Mouse (Mus musculus): ENCODE measurements around the gene Cfap36.

The Cfap36 gene

DNA sequence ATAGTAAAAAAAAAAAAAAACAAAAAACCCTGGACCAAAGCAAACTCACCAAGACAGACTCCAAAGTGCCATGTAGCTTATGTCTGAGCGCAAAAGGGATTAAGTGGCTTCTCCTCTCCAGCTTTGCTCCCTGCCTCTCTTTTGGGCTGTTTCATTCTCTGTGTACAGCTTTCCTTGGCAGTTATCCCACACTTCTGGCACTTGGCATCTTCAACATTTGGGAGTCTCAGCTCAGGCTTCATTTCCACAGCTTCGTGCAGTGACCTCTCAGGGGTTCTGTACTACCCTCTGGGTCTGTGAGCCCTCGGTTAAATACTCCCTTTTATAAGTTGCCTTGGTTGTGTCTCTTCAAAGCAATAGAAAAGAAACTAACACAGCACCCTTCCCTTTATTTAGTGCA lies 66.6 kb downstream of the Cfap36 start:
- no peak for DNase-seq (ENCODE audit: extremely low read depth, low read depth)

DNA sequence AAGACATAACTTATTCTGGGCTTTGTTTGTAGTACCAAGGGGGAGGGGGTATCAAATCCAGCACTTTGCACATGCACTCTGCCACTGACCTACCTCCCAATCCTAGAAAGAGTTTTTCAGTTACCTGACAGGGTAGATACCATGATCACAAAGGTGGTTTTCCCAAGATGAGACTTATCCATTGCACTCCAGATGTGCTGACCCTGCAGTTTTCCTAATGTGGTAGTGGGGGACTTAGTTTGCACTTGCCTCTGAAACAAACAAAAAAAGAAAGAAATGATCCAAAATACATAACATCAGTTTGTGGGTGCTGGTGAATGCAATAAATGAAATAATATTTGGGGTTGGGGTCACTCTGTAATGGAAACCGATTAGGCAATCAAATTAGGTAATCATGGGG lies 67.9 kb downstream of the Cfap36 start:
- DNase-seq (ENCODE audit: extremely low read depth, low read depth) = no peak

DNA sequence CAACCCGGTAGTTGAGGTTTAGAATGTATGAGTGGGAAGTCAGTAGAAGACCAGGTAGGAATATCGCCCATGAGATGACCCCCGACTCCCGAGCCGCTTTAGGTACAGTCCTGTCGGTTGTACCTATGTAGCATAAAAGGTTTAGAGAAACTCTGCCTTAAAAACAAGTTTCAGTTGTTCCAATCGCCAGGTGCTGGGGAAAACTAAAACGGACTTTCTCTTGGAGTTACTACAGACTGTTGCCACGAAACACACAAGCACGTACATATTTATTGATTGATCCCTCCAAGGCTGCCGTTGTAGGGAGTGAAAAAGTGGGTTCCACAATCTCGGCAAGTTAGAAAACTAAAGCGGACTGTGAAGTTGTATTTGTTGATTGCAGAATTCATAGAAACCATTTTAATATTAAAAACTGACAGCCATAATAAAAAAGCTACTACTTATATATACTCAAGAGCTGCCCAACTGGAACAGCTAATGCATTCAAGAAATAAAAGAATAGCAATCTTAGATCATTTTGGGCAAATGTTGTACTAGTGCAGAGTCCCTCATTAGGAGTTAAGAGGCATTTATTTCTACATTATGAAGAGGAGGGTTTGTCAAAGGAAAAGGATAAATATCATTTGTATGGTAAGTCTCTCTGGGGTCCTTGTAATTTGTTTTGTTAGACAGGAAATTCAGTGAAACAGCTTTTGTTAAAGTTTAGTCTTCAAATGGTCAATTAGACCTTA lies 73.3 kb downstream of the Cfap36 start:
- no peak for DNase-seq (ENCODE audit: extremely low read depth, low read depth)

DNA sequence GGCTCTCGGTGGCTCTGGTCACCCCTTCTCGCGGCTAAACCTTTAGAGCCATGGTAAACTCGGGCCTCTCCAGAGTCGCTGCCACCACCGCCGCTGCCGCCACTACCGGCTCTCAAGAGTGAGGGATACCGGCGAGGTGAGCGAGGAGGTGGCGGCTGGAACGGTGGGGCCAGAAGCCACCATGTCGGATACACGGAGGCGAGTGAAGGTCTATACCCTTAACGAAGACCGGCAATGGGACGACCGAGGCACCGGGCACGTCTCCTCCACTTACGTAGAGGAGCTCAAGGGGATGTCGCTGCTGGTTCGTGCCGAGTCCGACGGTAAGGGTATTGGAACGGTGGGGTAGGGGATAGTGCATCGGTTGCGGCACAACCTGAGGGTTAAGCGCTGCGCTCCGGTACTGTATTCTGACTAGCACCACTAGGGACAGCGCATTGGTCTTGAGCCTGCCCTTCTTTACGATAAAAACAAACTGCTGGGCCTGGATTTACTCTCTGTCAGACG lies 74.0 kb downstream of the Cfap36 start:
- peak; percentile 52 for DNase-seq (ENCODE audit: extremely low read depth, low read depth)

DNA sequence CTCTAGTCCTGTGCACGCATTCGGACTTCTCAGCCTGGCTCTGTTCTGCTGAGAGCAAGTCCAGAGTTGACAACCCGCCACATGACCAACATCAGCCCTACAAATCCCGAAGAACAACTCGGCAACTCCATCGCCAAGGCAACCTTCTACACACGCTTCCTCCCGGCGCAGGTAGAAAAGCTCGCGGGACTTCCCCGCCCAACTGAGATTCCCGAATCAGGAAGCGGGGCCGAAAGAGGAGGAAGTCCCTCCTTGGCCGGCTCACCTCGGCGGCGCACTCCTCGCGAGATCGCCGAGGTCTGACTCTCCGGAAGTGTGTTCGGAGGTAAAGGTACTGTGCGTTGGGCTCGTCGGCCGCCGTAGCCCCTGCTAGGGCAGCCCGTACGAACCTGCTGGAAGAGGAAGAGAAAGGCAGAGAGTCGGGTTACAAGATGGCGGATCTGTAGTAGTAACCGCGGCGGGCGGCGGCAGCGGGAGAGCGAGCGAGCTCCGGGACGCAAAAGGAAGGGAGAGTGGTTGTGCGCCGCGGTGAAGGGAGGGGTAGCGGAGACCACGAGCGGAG lies 74.6 kb downstream of the Cfap36 start, which contains the start of gene Ppp4r3b:
Gene Ppp4r3b (plus strand): TSS at position 328 of the 562 bp plus-strand sequence.
- peak; percentile 95 for DNase-seq (ENCODE audit: extremely low read depth, low read depth)

DNA sequence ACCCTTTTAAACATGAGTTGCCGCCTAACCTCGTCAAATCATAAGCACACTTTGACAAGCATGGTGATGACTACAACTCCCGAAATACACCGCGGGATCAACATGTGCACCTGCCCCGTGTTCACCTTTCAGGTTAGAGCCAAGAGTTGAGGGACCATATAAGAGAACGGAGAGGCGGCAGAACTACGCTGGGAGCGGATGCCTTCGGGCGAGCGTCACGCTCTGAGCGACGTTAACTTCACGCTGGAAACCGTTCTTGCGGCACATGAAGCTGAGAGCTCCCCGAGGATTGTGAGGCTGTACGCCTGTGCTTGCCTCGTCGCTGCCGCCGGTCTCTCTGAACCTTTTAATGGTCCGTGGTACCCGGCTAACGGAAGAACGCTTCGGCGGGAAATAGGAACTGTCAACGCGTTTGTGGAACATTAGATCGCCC lies 75.2 kb downstream of the Cfap36 start:
- no peak for DNase-seq (ENCODE audit: extremely low read depth, low read depth)
